Mouse (Mus musculus) embryonic facial prominence, embryonic 15.5 days (tissue): ENCODE results near the gene Olfr1223. TPM values are rescaled to one million over a fixed set of nuclear protein-coding genes. Genes with fewer than 3 reads are reported as not detected.
"Not testable (repeated sequence)": the region's sequence is repeated elsewhere in the genome, so short reads cannot be mapped to it uniquely, and the experiment has no call there.

Experiments used
- ATAC-seq: fragments of 200-750 bp; cut with Nextera tagmentation; 2 replicates; pipeline ENCODE4 v1.8.0; 2017; ENCODE audit warnings: low read depth, moderate TSS enrichment; ENCODE audit not compliant: insufficient number of reproducible peaks, low FRiP score, low TSS enrichment
- H3K27ac ChIP-seq: fragments of 300-500 bp; sonication (generic); replicated peaks from 2 replicates; pipeline ENCODE4 v1.5.1; 2015; ENCODE audit warnings: mild to moderate bottlenecking, inconsistent platforms
- H3K27me3 ChIP-seq: fragments of 300-500 bp; sonication (generic); 2 replicates; pipeline ENCODE4 v1.6.1; 2015; ENCODE audit warnings: inconsistent platforms
- H3K36me3 ChIP-seq: fragments of 300-500 bp; sonication (generic); 2 replicates; pipeline ENCODE4 v1.6.1; 2015; ENCODE audit warnings: mild to moderate bottlenecking, inconsistent platforms
- H3K4me1 ChIP-seq: fragments of 300-500 bp; sonication (generic); 2 replicates; pipeline ENCODE4 v1.6.1; 2015; ENCODE audit warnings: inconsistent platforms
- H3K4me2 ChIP-seq: fragments of 300-500 bp; sonication (generic); replicated peaks from 2 replicates; pipeline ENCODE4 v1.6.1; 2015; ENCODE audit warnings: mild to moderate bottlenecking, inconsistent platforms
- H3K4me3 ChIP-seq: fragments of 300-500 bp; sonication (generic); replicated peaks from 2 replicates; pipeline ENCODE4 v1.5.1; 2015; ENCODE audit warnings: mild to moderate bottlenecking, inconsistent platforms
- H3K9ac ChIP-seq: fragments of 300-500 bp; sonication (generic); 2 replicates; pipeline ENCODE4 v1.6.1; 2015; ENCODE audit warnings: inconsistent platforms
- H3K9me3 ChIP-seq: fragments of 300-500 bp; sonication (generic); replicated peaks from 2 replicates; pipeline ENCODE4 v1.6.1; 2016; ENCODE audit warnings: inconsistent platforms
- WGBS: fragments of 180-500 bp; shearing (Covaris S2); methylation state at CpG from one replicate; pipeline ENCODE4 v1.1.7; 2015; 5-methylcytosine and 5-hydroxymethylcytosine counted together
- polyA plus RNA-seq: library from polyadenylated mRNA; unstranded; fragments of >200 nt; fragmentation: Nextera tagmentation; extraction: Ambion mirVana; gene quantifications from 2 replicates; pipeline ENCODE4 v1.2.1, GENCODE M21; 2015

Olfr1223 gene
- not detected in 2 replicates for polyA plus RNA-seq

DNA sequence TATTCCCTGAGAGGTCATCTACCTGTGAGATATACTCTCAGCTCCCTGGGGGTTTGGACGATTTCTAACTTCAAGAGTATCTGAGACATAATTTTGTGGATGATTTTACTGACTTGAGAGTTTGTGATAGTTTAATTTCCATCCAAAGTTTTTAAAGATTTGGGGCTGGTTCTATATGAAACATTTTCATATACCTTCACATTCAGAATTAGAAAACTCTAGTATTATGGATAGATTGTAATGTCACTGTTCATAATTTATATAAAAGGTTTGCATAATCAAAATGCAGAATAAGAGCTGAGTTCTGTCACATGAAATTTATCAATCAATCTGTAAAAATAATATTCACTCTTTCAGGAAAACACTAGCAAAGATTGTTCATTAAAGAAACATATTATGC, at the start of gene Olfr1223:
Gene Olfr1223, minus strand, starts transcription at position 101 of the 400 bp plus-strand sequence.
- Histone ChIP-seq H3K9me3 (no peaks in the 10 kb centered on the region), H3K4me3 (no peak within 1 kb of the TSS), H3K4me1 (no peaks in the 10 kb centered on the region), H3K27me3 (no peaks in the 10 kb centered on the region), H3K9ac (no peak within 1 kb of the TSS), H3K36me3 (no peaks in the 10 kb centered on the region), H3K4me2 (no peak within 1 kb of the TSS), H3K27ac (no peak within 1 kb of the TSS)
- no peak for ATAC-seq
- WGBS: 71% methylated on average over 1 of the region's 1 CpGs

DNA sequence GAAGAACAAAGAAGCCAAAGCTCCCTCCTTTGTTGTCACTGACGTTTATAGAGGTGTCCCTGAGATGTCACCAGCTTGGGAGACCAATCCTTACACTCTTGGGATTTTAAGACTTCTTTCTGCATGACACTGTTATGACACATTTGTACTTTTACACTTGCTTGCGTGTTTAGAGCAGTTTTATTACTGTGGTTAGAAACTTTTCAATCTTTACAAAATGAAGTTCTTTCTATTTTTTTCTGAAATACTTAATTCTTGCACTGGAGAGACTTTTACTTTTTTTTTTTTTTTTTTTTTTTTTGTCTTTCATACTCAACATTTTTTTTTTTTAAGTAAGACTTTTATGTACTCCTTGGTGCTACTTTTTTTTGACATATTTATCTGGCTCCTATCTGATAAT, 48.6 kb upstream of the Olfr1223 start, which contains the start of gene Olfr1226:
Gene Olfr1226, minus strand, starts transcription at position 101 of the 400 bp plus-strand sequence.
- H3K36me3 ChIP-seq: no peaks in the 10 kb centered on the region
- H3K27ac ChIP-seq: no peak within 1 kb of the TSS
- no peaks in the 10 kb centered on the region for H3K9me3 ChIP-seq
- no peaks in the 10 kb centered on the region for H3K4me1 ChIP-seq
- H3K9ac ChIP-seq: no peak within 1 kb of the TSS
- WGBS: 60% methylated on average over 2 of the region's 2 CpGs
- no peak for ATAC-seq
- no peak within 1 kb of the TSS for H3K4me2 ChIP-seq
- H3K4me3 ChIP-seq: no peak within 1 kb of the TSS
- no peaks in the 10 kb centered on the region for H3K27me3 ChIP-seq

DNA sequence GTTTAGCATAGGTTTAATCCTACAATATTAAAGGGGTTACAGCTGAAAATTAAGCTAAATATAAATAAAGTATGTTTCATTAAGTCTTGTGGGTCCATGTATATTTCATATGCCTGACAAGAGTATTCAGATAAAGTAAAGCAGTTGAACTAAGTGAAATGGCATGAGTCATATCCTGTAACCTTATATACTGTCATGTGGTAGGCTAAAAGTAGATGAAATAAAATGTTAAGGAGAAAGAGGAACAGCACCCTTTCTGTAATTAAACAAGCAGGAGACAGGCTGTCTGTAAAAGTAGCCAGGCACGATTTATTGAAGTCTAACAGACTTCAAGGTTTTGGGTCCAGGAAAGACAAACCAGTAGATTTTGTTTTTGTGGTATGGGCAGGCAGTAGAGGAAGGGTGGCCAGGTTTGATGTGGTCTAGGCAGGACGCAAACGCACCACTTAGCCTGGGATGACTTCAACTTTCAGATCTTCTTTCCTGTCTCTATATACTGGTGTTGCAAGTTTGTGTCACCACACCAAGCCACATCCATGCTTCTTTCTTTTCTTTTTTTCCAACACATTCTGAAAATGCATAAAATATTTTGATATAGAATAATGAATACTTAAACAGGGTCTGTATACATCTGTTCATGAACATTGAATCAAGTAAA, 45.1 kb upstream of the Olfr1223 start:
- no peaks in the 10 kb centered on the region for H3K9me3 ChIP-seq
- no peaks in the 10 kb centered on the region for H3K27me3 ChIP-seq
- no peaks in the 10 kb centered on the region for H3K36me3 ChIP-seq
- no peak overlapping the region for H3K9ac ChIP-seq
- no peak overlapping the region for H3K27ac ChIP-seq
- no peak overlapping the region for H3K4me2 ChIP-seq
- H3K4me3 ChIP-seq: no peak overlapping the region
- H3K4me1 ChIP-seq: no peaks in the 10 kb centered on the region
- ATAC-seq: no peak
- 71% methylated on average over 3 of the region's 3 CpGs for WGBS

DNA sequence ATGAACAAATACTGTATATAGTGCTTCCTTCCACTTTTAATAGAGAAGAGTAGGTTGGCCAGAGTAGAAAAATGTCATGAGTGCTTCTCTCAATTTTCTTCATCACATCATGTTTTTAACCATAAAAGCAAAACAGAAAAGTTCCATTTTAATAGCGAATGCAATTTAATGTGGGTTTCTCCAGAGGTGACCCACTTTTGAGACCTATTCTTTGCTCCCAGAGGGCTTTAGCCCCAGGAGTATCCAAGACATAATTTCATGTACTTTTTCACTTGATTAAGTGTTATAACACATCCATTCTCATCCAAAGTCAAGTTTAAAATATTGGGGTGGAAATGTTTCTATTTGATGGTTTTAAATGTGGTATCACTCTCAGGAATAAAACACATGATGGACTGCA, 23.2 kb upstream of the Olfr1223 start, which contains the start of gene Olfr1225:
Gene Olfr1225, minus strand, starts transcription at position 101 of the 400 bp plus-strand sequence.
- Histone ChIP-seq H3K9me3 (no peaks in the 10 kb centered on the region), H3K36me3 (no peaks in the 10 kb centered on the region), H3K9ac (no peak within 1 kb of the TSS), H3K27ac (no peak within 1 kb of the TSS), H3K4me1 (no peaks in the 10 kb centered on the region), H3K4me3 (no peak within 1 kb of the TSS), H3K4me2 (no peak within 1 kb of the TSS), H3K27me3 (no peaks in the 10 kb centered on the region)
- 88% methylated on average over 1 of the region's 1 CpGs for WGBS
- no peak for ATAC-seq

DNA sequence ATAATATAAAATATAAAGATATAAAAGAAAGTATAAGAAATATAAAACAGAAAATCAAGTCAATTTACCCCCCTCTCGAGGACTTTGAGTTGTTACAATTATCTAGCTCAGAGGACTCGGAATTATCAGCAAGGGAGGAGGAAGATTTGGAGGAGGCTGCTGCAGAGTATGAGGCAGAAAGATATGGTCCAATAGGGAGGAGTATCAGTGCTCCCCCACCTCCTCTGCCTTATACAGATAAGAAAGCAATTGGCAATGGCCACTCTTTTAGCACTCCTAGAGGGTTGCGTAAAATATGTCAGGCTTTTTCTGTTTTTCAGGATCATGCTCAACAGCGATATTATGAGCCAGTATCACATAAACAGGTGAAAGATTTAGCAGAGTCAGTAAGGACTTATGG, 13.4 kb upstream of the Olfr1223 start:
- WGBS: 86% methylated on average over 4 of the region's 4 CpGs
- not testable (repeated sequence) for H3K9ac ChIP-seq, ATAC-seq, H3K4me1 ChIP-seq, H3K36me3 ChIP-seq, H3K27ac ChIP-seq, H3K4me3 ChIP-seq, H3K4me2 ChIP-seq, H3K9me3 ChIP-seq, H3K27me3 ChIP-seq

DNA sequence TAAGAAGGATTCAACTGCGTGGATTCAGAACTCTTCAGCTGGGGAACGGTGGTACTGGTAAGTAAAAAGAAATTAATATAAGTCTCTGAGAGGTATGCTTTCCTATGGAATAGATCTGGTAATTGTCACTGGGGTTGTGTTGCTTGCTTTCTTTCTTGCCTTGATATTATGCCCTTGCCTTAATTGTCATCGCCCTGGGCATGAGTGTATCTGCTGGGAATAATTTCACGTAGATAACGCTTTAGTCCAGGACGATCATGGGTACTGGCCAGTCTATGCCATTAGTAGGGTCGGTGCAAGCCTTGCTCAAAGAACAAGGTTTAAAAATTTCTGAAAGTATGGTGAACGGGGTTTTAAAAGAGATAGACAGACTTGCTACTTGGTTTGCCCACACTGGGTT, 12.6 kb upstream of the Olfr1223 start, which contains the start of gene Olfr1224-ps1:
Gene Olfr1224-ps1, minus strand, starts transcription at position 101 of the 400 bp plus-strand sequence.
- 90% methylated on average over 8 of the region's 8 CpGs for WGBS
- not testable (repeated sequence) for H3K9me3 ChIP-seq, H3K4me3 ChIP-seq, ATAC-seq, H3K4me1 ChIP-seq, H3K27me3 ChIP-seq, H3K9ac ChIP-seq, H3K4me2 ChIP-seq, H3K27ac ChIP-seq, H3K36me3 ChIP-seq

DNA sequence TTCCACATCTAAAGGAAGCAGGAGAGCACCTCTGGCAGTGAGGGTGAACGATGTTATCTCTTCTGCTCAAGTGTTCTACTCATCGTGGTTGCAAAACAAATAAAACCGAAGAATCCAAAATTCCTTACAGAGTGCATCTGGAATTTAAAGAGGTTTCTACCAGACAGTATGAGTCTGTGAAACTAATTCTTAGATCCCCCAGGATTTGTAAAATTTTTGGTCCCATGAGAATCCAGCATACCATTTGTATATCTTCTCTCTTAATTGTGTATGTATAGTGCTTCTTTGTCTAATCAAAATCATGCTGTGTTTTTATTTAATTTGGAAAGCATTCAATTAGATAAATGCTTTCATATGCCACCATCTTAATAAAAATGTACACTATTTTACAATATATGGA, 18.4 kb downstream of the Olfr1223 start, which contains the start of gene Olfr1222:
Gene Olfr1222, minus strand, starts transcription at position 101 of the 400 bp plus-strand sequence.
- 59% methylated on average over 3 of the region's 3 CpGs for WGBS
- H3K9me3 ChIP-seq: no peaks in the 10 kb centered on the region

DNA sequence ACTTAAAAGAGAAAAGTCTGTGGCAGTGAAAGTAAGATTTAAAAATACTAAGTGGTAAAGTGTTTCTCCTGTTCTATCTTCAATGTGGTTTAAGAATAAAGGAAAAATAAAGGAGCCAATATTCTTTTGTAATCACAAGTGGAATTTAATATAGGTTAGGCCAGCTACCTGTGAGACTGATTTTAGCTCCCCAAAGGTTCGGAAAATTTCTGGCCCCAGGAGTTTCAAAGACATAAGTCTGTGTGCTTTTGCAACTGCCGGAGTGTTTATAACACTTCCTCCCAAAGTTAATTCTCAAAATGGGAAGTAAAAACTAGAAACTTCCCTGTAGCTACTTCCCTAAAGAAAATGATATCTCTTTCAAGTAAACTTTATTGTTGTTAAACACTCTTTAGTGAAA, 34.2 kb downstream of the Olfr1223 start, which contains the start of gene Olfr1221:
Gene Olfr1221, minus strand, starts transcription at position 101 of the 400 bp plus-strand sequence.
- no peak within 1 kb of the TSS for H3K9ac ChIP-seq
- 74% methylated on average over 2 of the region's 2 CpGs for WGBS
- H3K27me3 ChIP-seq: no peaks in the 10 kb centered on the region
- ATAC-seq: no peak
- H3K4me3 ChIP-seq: no peak within 1 kb of the TSS
- H3K4me2 ChIP-seq: no peak within 1 kb of the TSS
- no peaks in the 10 kb centered on the region for H3K9me3 ChIP-seq
- no peaks in the 10 kb centered on the region for H3K4me1 ChIP-seq
- H3K27ac ChIP-seq: no peak within 1 kb of the TSS
- no peaks in the 10 kb centered on the region for H3K36me3 ChIP-seq

More for the DNA sequence above, 18.4 kb downstream of the Olfr1223 start, which contains the start of gene Olfr1222:
- no peaks in the 10 kb centered on the region for H3K36me3 ChIP-seq
- H3K4me3 ChIP-seq: no peak within 1 kb of the TSS
- H3K4me2 ChIP-seq: no peak within 1 kb of the TSS
- no peak within 1 kb of the TSS for H3K9ac ChIP-seq
- ATAC-seq: no peak
- no peaks in the 10 kb centered on the region for H3K4me1 ChIP-seq
- no peak within 1 kb of the TSS for H3K27ac ChIP-seq
- H3K27me3 ChIP-seq: no peaks in the 10 kb centered on the region

DNA sequence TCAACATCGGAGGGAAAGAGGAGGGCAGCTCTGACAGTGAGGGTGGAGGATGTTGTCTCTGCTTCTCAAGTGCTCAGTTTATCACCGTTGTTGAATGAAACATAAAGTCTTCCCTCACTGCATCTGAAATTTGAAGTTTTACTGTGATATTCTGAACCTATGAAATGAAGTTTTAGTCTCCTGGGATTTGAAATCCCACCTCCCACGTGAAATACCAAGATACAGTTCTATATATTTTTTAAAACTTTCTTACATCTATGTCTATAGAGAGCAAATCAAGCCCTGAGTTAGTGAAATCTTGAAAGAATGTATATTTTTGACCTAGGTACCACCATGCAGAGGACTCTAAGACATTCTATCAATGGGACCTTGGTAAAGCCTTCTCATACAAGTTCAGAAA, 44.6 kb downstream of the Olfr1223 start, which contains the start of gene Olfr1220:
Gene Olfr1220, minus strand, starts transcription at position 101 of the 400 bp plus-strand sequence.
- Histone ChIP-seq H3K27me3 (no peaks in the 10 kb centered on the region), H3K4me3 (no peak within 1 kb of the TSS), H3K9ac (no peak within 1 kb of the TSS), H3K27ac (no peak within 1 kb of the TSS), H3K9me3 (no peaks in the 10 kb centered on the region), H3K4me2 (no peak within 1 kb of the TSS), H3K4me1 (no peaks in the 10 kb centered on the region), H3K36me3 (no peaks in the 10 kb centered on the region)
- ATAC-seq: no peak
- 79% methylated on average over 3 of the region's 3 CpGs for WGBS

DNA sequence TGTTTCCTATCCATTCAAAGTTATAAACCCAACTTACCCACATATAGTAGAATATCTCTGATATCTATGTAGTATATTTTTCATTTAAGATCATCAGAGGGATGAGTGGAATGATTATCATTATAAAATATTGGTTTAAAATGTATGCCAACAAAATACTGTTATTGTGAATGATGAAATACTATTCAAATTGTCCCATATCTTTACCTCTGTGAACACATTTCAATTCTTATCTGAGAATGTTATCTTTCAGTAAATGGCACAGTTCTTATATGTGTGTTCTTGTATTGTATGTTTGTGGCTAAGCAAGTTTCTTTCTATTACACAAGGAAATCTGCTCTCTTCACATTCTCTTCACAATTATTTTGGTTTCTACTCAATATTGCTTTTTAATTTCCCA, 45.7 kb downstream of the Olfr1223 start:
- no peak overlapping the region for H3K27ac ChIP-seq
- H3K4me2 ChIP-seq: no peak overlapping the region
- no peaks in the 10 kb centered on the region for H3K36me3 ChIP-seq
- no peak overlapping the region for H3K4me3 ChIP-seq
- no peaks in the 10 kb centered on the region for H3K4me1 ChIP-seq
- ATAC-seq: no peak
- H3K9ac ChIP-seq: no peak overlapping the region
- H3K9me3 ChIP-seq: no peaks in the 10 kb centered on the region
- H3K27me3 ChIP-seq: no peaks in the 10 kb centered on the region

DNA sequence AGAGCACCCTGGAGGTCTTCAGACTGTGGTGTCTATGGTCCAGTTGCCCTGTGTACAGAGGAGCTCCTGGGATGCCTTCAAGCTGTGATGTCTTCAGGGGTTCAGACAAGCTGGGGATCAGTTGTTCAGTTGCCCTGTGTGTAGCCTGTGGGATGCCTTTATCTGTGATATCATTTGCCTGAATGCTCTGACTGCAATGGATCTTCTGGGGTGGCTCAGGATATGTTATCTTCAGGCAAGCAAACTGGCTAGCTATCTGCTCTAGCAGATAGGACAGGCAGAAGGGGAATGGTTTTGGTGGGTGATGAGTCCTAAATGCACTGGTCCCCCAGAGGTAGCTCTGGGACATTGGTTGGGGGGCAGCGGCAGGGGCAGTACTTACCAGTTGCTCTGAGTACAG, 57.5 kb downstream of the Olfr1223 start:
- Histone ChIP-seq H3K4me2 (no peak overlapping the region), H3K4me1 (no peaks in the 10 kb centered on the region), H3K9ac (no peak overlapping the region), H3K9me3 (no peaks in the 10 kb centered on the region), H3K4me3 (no peak overlapping the region), H3K36me3 (no peaks in the 10 kb centered on the region), H3K27me3 (no peaks in the 10 kb centered on the region), H3K27ac (no peak overlapping the region)
- WGBS: 92% methylated on average over 1 of the region's 1 CpGs
- no peak for ATAC-seq
